Mouse (Mus musculus) forebrain, embryonic 10.5 days (tissue): ENCODE measurements around the gene Cldn6. TPM values are rescaled to one million over a fixed set of nuclear protein-coding genes. Genes with fewer than 3 reads are reported as not detected.

Source experiments
- polyA plus RNA-seq: library from polyadenylated mRNA; unstranded; fragments of >200 nt; fragmentation: Nextera tagmentation; extraction: Ambion mirVana; gene quantifications from 2 replicates; pipeline ENCODE4 v1.2.1, GENCODE M21; 2016

Gene Cldn6
- polyA plus RNA-seq, 1 experiment from 2014 or later: 32.8 TPM

Other genes with a start within 250 kb of the Cldn6 start
- gene Vmn2r117, start 199.6 kb upstream of the Cldn6 start, polyA plus RNA-seq: not detected in 2 replicates
- 27.6 and 29.9 TPM in 2 replicates for gene Zfp213, start 115.0 kb upstream of the Cldn6 start, polyA plus RNA-seq
- gene Zfp13, start 79.8 kb upstream of the Cldn6 start, polyA plus RNA-seq: 22.1 and 22.2 TPM in 2 replicates
- gene Zscan10, start 78.4 kb upstream of the Cldn6 start, polyA plus RNA-seq: 0.42 and 0.65 TPM in 2 replicates
- 0.77 and 0.84 TPM in 2 replicates for gene Mmp25, start 34.0 kb upstream of the Cldn6 start, polyA plus RNA-seq
- gene Bicdl2, start 18.7 kb upstream of the Cldn6 start, polyA plus RNA-seq: 0.27 and 0.37 TPM in 2 replicates
- 28.0 and 29.0 TPM in 2 replicates for gene Hcfc1r1, start 5.7 kb upstream of the Cldn6 start, polyA plus RNA-seq
- 77.8 and 78.8 TPM in 2 replicates for gene Thoc6, start 5.4 kb upstream of the Cldn6 start, polyA plus RNA-seq
- gene Tnfrsf12a, start 1.8 kb upstream of the Cldn6 start, polyA plus RNA-seq: 3.9 and 4.6 TPM in 2 replicates
- 7.4 and 10.1 TPM in 2 replicates for gene Cldn9, start 4.8 kb downstream of the Cldn6 start, polyA plus RNA-seq
- gene 1520401A03Rik, start 43.5 kb downstream of the Cldn6 start, polyA plus RNA-seq: 0.06 TPM in 1 of 2 replicates, not detected in the other
- 63.3 and 64.5 TPM in 2 replicates for gene Pkmyt1, start 47.1 kb downstream of the Cldn6 start, polyA plus RNA-seq
- gene Paqr4, start 61.6 kb downstream of the Cldn6 start, polyA plus RNA-seq: 21.5 and 23.9 TPM in 2 replicates
- 1.5 and 2.9 TPM in 2 replicates for gene Kremen2, start 66.6 kb downstream of the Cldn6 start, polyA plus RNA-seq
- gene Flywch1, start 92.4 kb downstream of the Cldn6 start, polyA plus RNA-seq: 190 and 197 TPM in 2 replicates
- gene Flywch2, start 106.8 kb downstream of the Cldn6 start, polyA plus RNA-seq: 23.8 and 25.0 TPM in 2 replicates
- gene Srrm2, start 111.3 kb downstream of the Cldn6 start, polyA plus RNA-seq: 482 and 518 TPM in 2 replicates
- gene Elob, start 149.9 kb downstream of the Cldn6 start, polyA plus RNA-seq: 1,030 and 1,081 TPM in 2 replicates
- 0.49 TPM in 1 of 2 replicates, not detected in the other for gene Prss33, start 156.8 kb downstream of the Cldn6 start, polyA plus RNA-seq
- not detected in 2 replicates for gene Prss32, start 164.6 kb downstream of the Cldn6 start, polyA plus RNA-seq
- gene Prss41, start 164.9 kb downstream of the Cldn6 start, polyA plus RNA-seq: 4.5 and 5.4 TPM in 2 replicates
- not detected in 2 replicates for gene Prss21, start 188.8 kb downstream of the Cldn6 start, polyA plus RNA-seq
- gene Dcpp1, start 201.6 kb downstream of the Cldn6 start, polyA plus RNA-seq: not detected in 2 replicates
- not detected in 2 replicates for gene Dcpp2, start 201.6 kb downstream of the Cldn6 start, polyA plus RNA-seq
- gene Dcpp3, start 238.2 kb downstream of the Cldn6 start, polyA plus RNA-seq: not detected in 2 replicates